Mouse (Mus musculus): ENCODE measurements around the gene Rbbp8nl.

DNA sequence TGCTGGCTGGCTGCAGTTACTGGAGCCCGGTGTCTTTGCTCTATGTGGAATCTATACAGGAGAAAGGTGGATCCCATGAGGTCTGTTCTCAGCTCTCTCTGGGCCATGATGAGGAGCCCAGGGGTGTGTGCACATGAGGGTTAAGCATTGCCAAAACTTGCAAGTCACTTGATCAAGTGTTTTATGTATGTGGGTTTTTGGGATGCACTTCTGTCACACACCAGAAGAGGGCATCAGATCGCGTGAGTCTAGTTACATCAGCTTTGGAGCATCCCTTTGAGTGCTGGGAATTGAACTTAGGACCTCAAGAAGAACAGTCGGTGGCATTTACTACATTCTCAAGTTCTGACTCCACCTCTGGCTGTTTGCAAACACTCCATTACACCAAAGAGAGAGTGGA lies 14.9 kb upstream of the Rbbp8nl start:
- TF ChIP-seq POLR2A (IDR thresholded peaks at IDR 0.05; ENCODE audit: insufficient read length, low read depth) (no peak), MAX (IDR thresholded peaks at IDR 0.05; ENCODE audit: low read depth) (no peak), SRF (IDR thresholded peaks at IDR 0.05; ENCODE audit: control insufficient read depth, insufficient read length, low read depth) (no peak)
